Mouse (Mus musculus): ENCODE data around the gene Gna15. TPM values are rescaled to one million over a fixed set of nuclear protein-coding genes. Genes with fewer than 3 reads are reported as not detected.
A peak's percentile ranks its signal among the peaks of the same experiment; 100 is the strongest.

Gene Gna15
- polyA plus RNA-seq, 1 experiment from 2014 or later, result 2.6 TPM

- ATAC-seq (ENCODE audit: low FRiP score), result no peak
- H3K4me3 ChIP-seq (replicated peaks), result no peak overlapping the region
- no peaks in the 10 kb centered on the region for H3K9me3 ChIP-seq (replicated peaks)
- no peak overlapping the region for H3K9ac ChIP-seq (replicated peaks)
- H3K36me3 ChIP-seq, result peaks cover 74% of the 10 kb centered on the region
- whole genome bisulfite sequencing, result 83% methylated on average over 14 of the region's 14 CpGs
- no peak overlapping the region for H3K27ac ChIP-seq (replicated peaks)
- peaks cover 14% of the 10 kb centered on the region for H3K4me1 ChIP-seq
- no peak overlapping the region for H3K4me2 ChIP-seq
- H3K27me3 ChIP-seq (replicated peaks), result no peaks in the 10 kb centered on the region
Observed at GRCm38 (mm10) chr10:81489941-81490340, 34.1 kb downstream of the Gna15 start.

GRCm38 (mm10) chr10:81488081-81488480, 35.9 kb downstream of the Gna15 start:
- Histone ChIP-seq H3K27me3 (replicated peaks) (no peaks in the 10 kb centered on the region), H3K9ac (replicated peaks) (no peak overlapping the region)
- ATAC-seq (ENCODE audit: low FRiP score), result no peak

GRCm38 (mm10) chr10:81486496-81486895, 37.5 kb downstream of the Gna15 start:
- ATAC-seq (ENCODE audit: low FRiP score), result no peak
- H3K27me3 ChIP-seq (replicated peaks), result no peaks in the 10 kb centered on the region
- H3K4me2 ChIP-seq, result no peak overlapping the region
- WGBS, result 77% methylated on average over 10 of the region's 10 CpGs
- H3K36me3 ChIP-seq, result peaks cover 55% of the 10 kb centered on the region
- no peaks in the 10 kb centered on the region for H3K9me3 ChIP-seq (replicated peaks)
- H3K9ac ChIP-seq (replicated peaks), result no peak overlapping the region
- H3K4me1 ChIP-seq, result peaks cover 18% of the 10 kb centered on the region
- H3K27ac ChIP-seq (replicated peaks), result no peak overlapping the region
- H3K4me3 ChIP-seq (replicated peaks), result no peak overlapping the region

More at GRCm38 (mm10) chr10:81488081-81488480, 35.9 kb downstream of the Gna15 start:
- Histone ChIP-seq H3K27ac (replicated peaks) (no peak overlapping the region), H3K9me3 (replicated peaks) (no peaks in the 10 kb centered on the region), H3K4me2 (no peak overlapping the region), H3K36me3 (peaks cover 71% of the 10 kb centered on the region), H3K4me3 (replicated peaks) (no peak overlapping the region), H3K4me1 (peaks cover 12% of the 10 kb centered on the region)
- 90% methylated on average over 11 of the region's 11 CpGs for WGBS

GRCm38 (mm10) chr10:81485479-81486018, 38.5 kb downstream of the Gna15 start:
- 75% methylated on average over 7 of the region's 7 CpGs for WGBS
- no peak overlapping the region for H3K27ac ChIP-seq (replicated peaks)
- H3K36me3 ChIP-seq, result peaks cover 46% of the 10 kb centered on the region
- peaks cover 25% of the 10 kb centered on the region for H3K4me1 ChIP-seq
- H3K27me3 ChIP-seq (replicated peaks), result no peaks in the 10 kb centered on the region
- H3K9me3 ChIP-seq (replicated peaks), result no peaks in the 10 kb centered on the region
- no peak overlapping the region for H3K4me2 ChIP-seq
- no peak overlapping the region for H3K9ac ChIP-seq (replicated peaks)
- H3K4me3 ChIP-seq (replicated peaks), result no peak overlapping the region
- no peak for ATAC-seq (ENCODE audit: low FRiP score)

GRCm38 (mm10) chr10:81485060-81485449, 39.0 kb downstream of the Gna15 start:
- no peak for ATAC-seq (ENCODE audit: low FRiP score)
- no peak overlapping the region; the same call in 1 of the 2 replicates for H3K27ac ChIP-seq (replicated peaks)
- H3K9me3 ChIP-seq (replicated peaks), result no peaks in the 10 kb centered on the region
- H3K4me3 ChIP-seq (replicated peaks), result no peak overlapping the region
- H3K27me3 ChIP-seq (replicated peaks), result no peaks in the 10 kb centered on the region
- peaks cover 30% of the 10 kb centered on the region for H3K4me1 ChIP-seq
- no peak overlapping the region for H3K4me2 ChIP-seq
- 0 out of 2 replicates have a peak overlapping the region, but pooled peaks have one; percentile 17 for H3K9ac ChIP-seq (replicated peaks)
- peaks cover 41% of the 10 kb centered on the region for H3K36me3 ChIP-seq
- WGBS, result 12% methylated on average over 2 of the region's 2 CpGs

- H3K4me2 ChIP-seq, result no peak overlapping the region
- ATAC-seq (ENCODE audit: low FRiP score), result no peak
- H3K9ac ChIP-seq (replicated peaks), result 0 out of 2 replicates have a peak overlapping the region, but pooled peaks have one; percentile 17
- peaks cover 36% of the 10 kb centered on the region for H3K36me3 ChIP-seq
- peak overlapping the region; percentile 39; the same call in 1 of the 2 replicates for H3K27ac ChIP-seq (replicated peaks)
- H3K4me1 ChIP-seq, result peaks cover 34% of the 10 kb centered on the region
- whole genome bisulfite sequencing, result 42% methylated on average over 6 of the region's 6 CpGs
- no peaks in the 10 kb centered on the region for H3K9me3 ChIP-seq (replicated peaks)
- H3K27me3 ChIP-seq (replicated peaks), result no peaks in the 10 kb centered on the region
- H3K4me3 ChIP-seq (replicated peaks), result no peak overlapping the region
Observed at GRCm38 (mm10) chr10:81484441-81485059, 39.5 kb downstream of the Gna15 start.

- Histone ChIP-seq H3K9ac (replicated peaks) (no peak overlapping the region), H3K4me2 (no peak overlapping the region), H3K4me3 (replicated peaks) (no peak overlapping the region), H3K4me1 (peaks cover 37% of the 10 kb centered on the region), H3K27ac (replicated peaks) (peak overlapping the region; percentile 39; the same call in 1 of the 2 replicates), H3K36me3 (peaks cover 31% of the 10 kb centered on the region), H3K9me3 (replicated peaks) (no peaks in the 10 kb centered on the region), H3K27me3 (replicated peaks) (no peaks in the 10 kb centered on the region)
- no peak for ATAC-seq (ENCODE audit: low FRiP score)
- 16% methylated on average over 9 of the region's 9 CpGs for WGBS
Observed at GRCm38 (mm10) chr10:81483983-81484382, 40.0 kb downstream of the Gna15 start.

- peak within 1 kb of the TSS; percentile 88 for H3K27ac ChIP-seq (replicated peaks)
- H3K4me1 ChIP-seq, result peaks cover 51% of the 10 kb centered on the region
- peak; percentile 69 for ATAC-seq (ENCODE audit: low FRiP score)
Observed at GRCm38 (mm10) chr10:81482533-81482889, 41.5 kb downstream of the Gna15 start, which contains the start of gene Celf5. Gene Celf5, minus strand, starts transcription at chr10:81482709.

GRCm38 (mm10) chr10:81481605-81482532, 42.2 kb downstream of the Gna15 start:
- H3K27me3 ChIP-seq (replicated peaks), result no peaks in the 10 kb centered on the region
- H3K4me1 ChIP-seq, result peaks cover 55% of the 10 kb centered on the region
- peak overlapping the region; percentile 88 for H3K27ac ChIP-seq (replicated peaks)
- peak; percentile 51 for ATAC-seq (ENCODE audit: low FRiP score)
- H3K9ac ChIP-seq (replicated peaks), result peak overlapping the region; percentile 95
- no peaks in the 10 kb centered on the region for H3K9me3 ChIP-seq (replicated peaks)
- peaks cover 10% of the 10 kb centered on the region for H3K36me3 ChIP-seq
- H3K4me2 ChIP-seq, result peak overlapping the region; percentile 71
- peak overlapping the region; percentile 72 for H3K4me3 ChIP-seq (replicated peaks)
- WGBS, result 2% methylated on average over 34 of the region's 35 CpGs

More at GRCm38 (mm10) chr10:81482533-81482889, 41.5 kb downstream of the Gna15 start, which contains the start of gene Celf5:
- no peaks in the 10 kb centered on the region for H3K9me3 ChIP-seq (replicated peaks)
- H3K36me3 ChIP-seq, result peaks cover 16% of the 10 kb centered on the region
- H3K27me3 ChIP-seq (replicated peaks), result no peaks in the 10 kb centered on the region
- peak within 1 kb of the TSS; percentile 72 for H3K4me3 ChIP-seq (replicated peaks)
- peak within 1 kb of the TSS; percentile 71 for H3K4me2 ChIP-seq
- H3K9ac ChIP-seq (replicated peaks), result peak within 1 kb of the TSS; percentile 95
- WGBS, result under 1% methylated on average over 36 of the region's 36 CpGs

GRCm38 (mm10) chr10:81474461-81474860, 49.6 kb downstream of the Gna15 start:
- Histone ChIP-seq H3K9ac (replicated peaks) (no peak overlapping the region), H3K4me2 (no peak overlapping the region), H3K9me3 (replicated peaks) (no peaks in the 10 kb centered on the region), H3K36me3 (peaks cover 17% of the 10 kb centered on the region), H3K27ac (replicated peaks) (0 out of 2 replicates have a peak overlapping the region, but pooled peaks have one; percentile 85), H3K4me1 (peaks cover 63% of the 10 kb centered on the region), H3K4me3 (replicated peaks) (no peak overlapping the region), H3K27me3 (replicated peaks) (no peaks in the 10 kb centered on the region)
- no peak for ATAC-seq (ENCODE audit: low FRiP score)
- WGBS, result 83% methylated on average over 10 of the region's 10 CpGs

GRCm38 (mm10) chr10:81473003-81473451, 51.0 kb downstream of the Gna15 start:
- peak; percentile 89 for ATAC-seq (ENCODE audit: low FRiP score)
- under 1% methylated on average over 22 of the region's 22 CpGs for WGBS
- H3K36me3 ChIP-seq, result peaks cover 30% of the 10 kb centered on the region

More at GRCm38 (mm10) chr10:81473003-81473451, 51.0 kb downstream of the Gna15 start:
- Histone ChIP-seq H3K27me3 (replicated peaks) (no peaks in the 10 kb centered on the region), H3K9me3 (replicated peaks) (no peaks in the 10 kb centered on the region), H3K4me1 (peaks cover 51% of the 10 kb centered on the region), H3K27ac (replicated peaks) (peak overlapping the region; percentile 85), H3K4me2 (peak overlapping the region; percentile 75), H3K4me3 (replicated peaks) (peak overlapping the region; percentile 41), H3K9ac (replicated peaks) (peak overlapping the region; percentile 57)
